Mouse (Mus musculus) telencephalon, adult 2 months (tissue): Measurements from ENCODE around the gene Slc1a3.

Source experiments
- DNase-seq: peaks from one replicate; pipeline ENCODE4 v3.0.0-alpha.2; 2011; ENCODE audit warnings: low read depth, low spot score

The Slc1a3 gene

DNA sequence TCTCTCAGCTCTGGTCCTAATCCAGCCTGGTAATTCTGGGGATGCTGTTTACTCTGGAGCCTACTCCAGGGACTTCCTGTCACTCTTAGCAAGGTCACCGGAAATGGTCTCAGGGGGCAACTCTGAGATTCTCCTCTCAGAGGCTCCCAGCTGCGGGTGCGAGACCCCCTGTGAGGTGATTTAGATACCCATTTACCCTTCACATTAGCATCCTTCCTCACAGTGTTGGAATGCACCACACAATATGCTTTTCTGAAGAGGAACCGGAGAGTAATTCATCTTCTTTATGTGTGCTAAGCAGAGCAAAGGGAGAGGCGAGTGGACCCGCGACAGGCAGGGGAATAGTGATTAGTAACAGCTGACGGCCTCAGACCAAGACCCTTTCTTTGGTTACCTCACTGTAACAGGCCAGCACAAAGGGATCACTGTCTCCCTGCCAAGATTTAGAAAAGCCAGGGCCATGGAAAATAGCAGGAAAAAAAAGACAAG, 51.0 kb downstream of the Slc1a3 start:
- DNase-seq = no peak

- DNase-seq = no peak
Observed at GRCm38 (mm10) chr15:8658086-8658980, 52.2 kb downstream of the Slc1a3 start.

DNA sequence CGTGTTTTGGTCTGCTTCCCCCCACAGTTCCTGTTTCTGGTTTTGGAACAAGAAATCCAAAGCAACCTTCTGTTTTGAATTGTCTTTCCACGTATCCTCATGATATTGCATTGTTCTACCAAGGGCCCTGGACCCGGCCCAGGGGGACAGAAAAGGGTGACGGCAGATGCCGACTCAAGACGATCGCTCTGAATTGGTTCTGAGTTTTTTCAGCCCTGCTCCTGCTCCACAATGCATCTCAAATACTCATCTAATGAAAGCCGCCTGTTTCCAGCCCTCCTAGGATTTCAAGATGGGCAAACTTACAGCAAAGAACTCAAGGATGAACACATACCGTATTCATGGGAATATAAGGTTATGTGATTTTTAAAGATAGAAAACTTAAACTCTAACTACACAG, 55.3 kb downstream of the Slc1a3 start:
- no peak for DNase-seq

- DNase-seq = no peak
Observed at GRCm38 (mm10) chr15:8652637-8653036, 57.9 kb downstream of the Slc1a3 start.

- no peak for DNase-seq
Observed at GRCm38 (mm10) chr15:8643997-8644692, 66.4 kb downstream of the Slc1a3 start.

DNA sequence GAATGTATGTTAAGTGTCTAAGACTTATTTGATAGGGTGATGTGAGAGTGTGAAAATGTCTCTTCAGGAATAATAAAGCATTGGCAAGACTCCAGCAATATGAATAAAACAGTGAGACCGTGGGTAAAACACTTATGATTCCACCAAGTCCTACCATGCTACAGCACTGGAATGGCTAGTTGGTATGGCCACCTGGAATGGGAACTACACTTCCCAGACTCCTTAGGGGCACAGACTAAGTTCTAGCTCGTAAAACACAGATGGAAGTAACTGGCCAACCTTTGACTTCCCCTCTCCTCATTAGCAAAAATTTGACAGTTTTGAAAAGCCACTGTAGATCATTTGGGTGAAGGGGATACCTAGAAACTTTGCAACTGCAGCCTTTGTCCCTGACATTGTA, 70.7 kb downstream of the Slc1a3 start:
- no peak for DNase-seq

- no peak for DNase-seq
Observed at GRCm38 (mm10) chr15:8638568-8639325, 71.8 kb downstream of the Slc1a3 start.

GRCm38 (mm10) chr15:8637283-8637682, 73.3 kb downstream of the Slc1a3 start:
- DNase-seq = no peak

- no peak for DNase-seq
Observed at GRCm38 (mm10) chr15:8635974-8636373, 74.6 kb downstream of the Slc1a3 start.

DNA sequence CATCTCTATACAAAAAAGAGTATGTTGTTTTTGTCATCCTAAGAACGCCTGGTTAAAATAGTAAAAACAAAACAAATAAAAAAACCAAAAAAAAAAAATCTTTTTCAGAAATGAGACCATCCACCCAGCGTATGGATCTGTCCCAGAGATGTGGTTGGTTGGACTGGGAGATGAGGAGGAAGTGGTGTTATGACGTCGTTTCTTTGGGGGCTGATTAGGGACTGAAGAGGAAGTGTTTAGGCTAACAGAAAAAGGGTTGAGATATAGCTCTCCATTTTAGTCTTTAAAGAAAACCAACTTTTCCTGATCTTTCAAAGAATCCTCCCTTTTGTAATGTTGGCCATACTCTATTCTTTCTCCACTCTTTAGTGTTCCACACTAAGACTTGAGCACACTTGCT, 75.8 kb downstream of the Slc1a3 start:
- no peak for DNase-seq

GRCm38 (mm10) chr15:8634355-8634754, 76.2 kb downstream of the Slc1a3 start:
- DNase-seq = no peak

- no peak for DNase-seq
Observed at GRCm38 (mm10) chr15:8633375-8633774, 77.2 kb downstream of the Slc1a3 start.

DNA sequence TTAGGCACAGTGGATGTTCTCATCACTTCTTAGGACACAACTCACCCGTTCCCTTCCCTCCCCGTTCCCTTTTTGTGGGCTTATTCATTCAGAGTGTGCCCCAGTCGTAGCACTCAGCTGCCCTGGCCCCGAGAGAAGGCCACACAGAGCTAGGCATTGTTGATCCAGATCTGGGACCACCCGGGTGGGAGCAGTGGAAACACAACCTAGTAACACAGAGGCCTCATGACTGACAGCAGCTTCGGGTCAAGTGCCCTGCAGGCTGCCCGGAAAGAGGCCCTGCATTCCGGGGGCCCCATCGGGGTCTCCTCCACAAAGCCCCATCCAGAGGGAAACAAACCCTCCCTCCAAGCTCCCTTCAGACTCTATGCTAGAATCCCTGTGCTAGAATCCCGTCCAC, 78.2 kb downstream of the Slc1a3 start:
- DNase-seq = no peak

GRCm38 (mm10) chr15:8629317-8629831, 81.2 kb downstream of the Slc1a3 start:
- DNase-seq = no peak

GRCm38 (mm10) chr15:8628150-8628549, 82.4 kb downstream of the Slc1a3 start:
- DNase-seq = no peak

GRCm38 (mm10) chr15:8627097-8627537, 83.4 kb downstream of the Slc1a3 start:
- no peak for DNase-seq

- no peak for DNase-seq
Observed at GRCm38 (mm10) chr15:8625370-8625769, 85.2 kb downstream of the Slc1a3 start.

DNA sequence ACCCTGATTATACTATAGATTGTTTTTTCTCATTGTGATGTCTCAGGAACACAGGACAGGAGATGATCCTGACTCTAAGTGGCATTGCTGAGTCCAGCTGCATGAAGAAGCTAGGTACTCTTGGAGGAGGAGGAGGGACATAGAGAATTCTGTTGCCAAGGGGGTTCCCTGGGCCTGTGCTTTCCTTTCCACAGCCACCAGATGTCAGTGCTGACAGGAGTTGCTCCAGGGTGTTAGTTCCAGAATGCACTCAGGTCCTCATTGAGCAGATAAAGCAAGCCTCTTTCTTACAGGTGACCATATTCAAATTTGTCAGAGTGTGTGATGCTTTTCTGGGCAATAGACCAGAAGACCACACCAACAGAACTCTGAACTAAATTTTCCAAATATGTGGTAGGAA, 86.7 kb downstream of the Slc1a3 start:
- no peak for DNase-seq

DNA sequence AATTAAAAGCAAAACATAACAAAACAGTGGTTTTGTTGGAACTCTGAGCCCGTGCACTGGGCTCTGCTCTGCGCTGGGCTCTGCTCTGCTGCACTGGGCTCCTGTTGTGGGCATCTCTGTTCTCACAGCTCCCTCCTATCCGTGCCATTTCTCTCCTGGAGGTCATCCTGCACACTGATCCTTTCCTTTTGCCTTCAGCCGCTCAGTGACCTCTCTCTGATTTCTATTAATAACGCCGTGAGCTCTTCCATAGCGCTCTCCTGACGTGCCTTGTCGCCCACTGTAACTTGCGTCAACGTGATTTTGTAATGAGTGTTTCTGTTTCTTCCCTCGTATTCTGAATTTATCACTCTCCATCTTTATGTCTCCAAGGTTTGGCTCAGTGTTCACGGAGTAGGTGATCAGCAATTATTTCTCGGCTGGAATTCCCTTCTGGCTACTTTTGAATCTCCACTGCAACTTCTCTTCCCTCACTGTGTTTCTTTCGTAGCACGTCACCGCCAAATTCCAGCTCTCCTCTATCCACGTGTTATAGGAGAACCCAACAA, 91.0 kb downstream of the Slc1a3 start:
- DNase-seq = no peak

GRCm38 (mm10) chr15:8616290-8616689, 94.3 kb downstream of the Slc1a3 start:
- no peak for DNase-seq

GRCm38 (mm10) chr15:8615511-8616224, 94.9 kb downstream of the Slc1a3 start:
- DNase-seq = no peak
